Mouse (Mus musculus): ENCODE data around the gene Astn2. TPM values are rescaled to one million over a fixed set of nuclear protein-coding genes. Genes with fewer than 3 reads are reported as not detected.

Gene Astn2
- polyA plus RNA-seq, 1 experiment from 2014 or later = 0.42 TPM

DNA sequence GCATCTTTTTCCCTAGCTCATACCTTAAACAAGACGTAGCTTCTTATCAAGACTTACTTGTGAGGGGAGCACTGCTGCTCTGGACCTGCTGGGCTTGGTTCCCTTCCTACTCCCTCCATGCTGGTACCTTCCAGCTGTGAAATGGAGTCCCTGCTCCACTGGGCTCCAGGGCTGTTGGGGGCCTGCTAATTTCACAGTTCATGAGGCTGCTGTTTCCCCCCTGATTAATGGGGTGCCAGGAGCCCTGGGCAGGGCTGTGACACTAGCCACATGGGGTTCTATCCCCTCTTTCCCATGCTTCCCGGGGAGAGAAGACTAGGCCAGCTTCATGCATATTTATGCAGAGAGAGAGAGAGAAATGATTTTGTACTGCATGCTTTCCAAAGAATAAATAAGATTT lies 234.9 kb downstream of the Astn2 start:
- H3K4me1 ChIP-seq (ENCODE audit: control insufficient read depth, insufficient read depth, low read length) = no peaks in the 10 kb centered on the region
- no peaks in the 10 kb centered on the region for H3K9me3 ChIP-seq (replicated peaks; ENCODE audit: control insufficient read depth, low read length)
- no peak overlapping the region for H3K4me2 ChIP-seq (ENCODE audit: low read length)
- H3K4me3 ChIP-seq (ENCODE audit: low read depth, low read length) = no peak overlapping the region
- ATAC-seq = no peak
- no peak for DNase-seq (ENCODE audit: low spot score)
- H3K27me3 ChIP-seq (replicated peaks; ENCODE audit: control insufficient read depth, insufficient read depth, low read length) = no peaks in the 10 kb centered on the region
- H3K27ac ChIP-seq (ENCODE audit: low read depth, low read length) = no peak overlapping the region
- H3K36me3 ChIP-seq (ENCODE audit: control insufficient read depth, insufficient read depth, low read length) = no peaks in the 10 kb centered on the region
- 63% methylated on average over 2 of the region's 2 CpGs for WGBS
- H3K9ac ChIP-seq (ENCODE audit: low read length) = no peak overlapping the region

DNA sequence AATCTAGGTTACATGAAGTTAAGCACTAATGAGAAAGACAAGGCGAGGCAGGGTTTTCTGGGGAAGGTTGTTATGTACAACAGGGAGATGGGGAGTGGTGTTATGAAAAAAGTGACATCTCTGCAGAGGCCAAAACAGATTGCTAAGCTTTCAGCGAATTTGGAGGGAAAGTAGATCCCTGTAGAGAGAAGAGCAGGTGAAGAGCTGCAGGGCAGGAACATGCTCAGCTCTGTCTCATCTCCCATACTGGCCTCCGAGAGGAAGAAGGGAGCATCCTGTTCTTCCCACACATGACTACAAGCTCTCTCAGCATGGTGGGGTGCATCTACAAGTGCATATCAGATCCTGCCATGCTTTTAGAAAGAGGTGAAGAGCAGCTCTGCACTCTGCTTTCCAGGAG lies 245.7 kb downstream of the Astn2 start:
- H3K4me2 ChIP-seq (ENCODE audit: low read length) = no peak overlapping the region
- ATAC-seq (no peak), DNase-seq (ENCODE audit: low spot score) (no peak)
- no peaks in the 10 kb centered on the region for H3K4me1 ChIP-seq (ENCODE audit: control insufficient read depth, insufficient read depth, low read length)
- no peak overlapping the region for H3K4me3 ChIP-seq (ENCODE audit: low read depth, low read length)
- no peaks in the 10 kb centered on the region for H3K27me3 ChIP-seq (replicated peaks; ENCODE audit: control insufficient read depth, insufficient read depth, low read length)
- 90% methylated on average over 3 of the region's 3 CpGs for WGBS
- no peak overlapping the region for H3K27ac ChIP-seq (ENCODE audit: low read depth, low read length)
- no peak overlapping the region for H3K9ac ChIP-seq (ENCODE audit: low read length)
- H3K36me3 ChIP-seq (ENCODE audit: control insufficient read depth, insufficient read depth, low read length) = no peaks in the 10 kb centered on the region
- H3K9me3 ChIP-seq (replicated peaks; ENCODE audit: control insufficient read depth, low read length) = no peaks in the 10 kb centered on the region

DNA sequence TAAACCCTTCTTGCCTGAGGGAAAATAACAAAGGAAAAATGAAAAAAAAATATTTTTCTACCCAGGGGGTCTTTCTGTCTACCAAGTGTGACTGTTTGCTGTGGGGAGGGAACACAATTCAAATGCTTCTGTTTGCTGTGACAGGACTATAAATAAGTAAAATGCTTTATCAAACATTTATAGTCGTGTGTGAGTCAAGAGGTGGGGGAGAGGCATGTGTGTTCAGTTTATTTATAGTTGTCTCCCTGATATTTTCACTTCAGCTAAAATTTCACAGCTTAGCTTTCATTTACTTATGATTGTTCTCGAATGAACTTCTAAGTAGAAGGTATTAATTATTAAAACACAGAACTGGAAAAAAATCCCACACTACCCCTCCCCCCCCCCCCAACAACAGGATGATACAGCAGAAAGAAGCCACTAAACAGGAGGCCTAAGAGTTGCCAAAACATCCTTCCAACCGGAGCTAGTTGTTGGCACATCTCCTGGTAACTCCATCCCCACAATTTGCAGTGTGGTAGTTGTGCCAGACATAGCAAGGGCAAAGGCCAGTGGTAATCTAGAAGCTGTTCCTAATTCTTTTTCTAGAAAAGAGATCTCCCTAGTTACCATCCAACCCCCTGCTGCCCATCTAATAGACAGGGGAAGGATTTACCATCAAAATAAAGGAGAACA lies 246.8 kb downstream of the Astn2 start:
- Histone ChIP-seq H3K4me1 (ENCODE audit: control insufficient read depth, insufficient read depth, low read length) (no peaks in the 10 kb centered on the region), H3K9me3 (replicated peaks; ENCODE audit: control insufficient read depth, low read length) (no peaks in the 10 kb centered on the region), H3K9ac (ENCODE audit: low read length) (no peak overlapping the region), H3K36me3 (ENCODE audit: control insufficient read depth, insufficient read depth, low read length) (no peaks in the 10 kb centered on the region), H3K27me3 (replicated peaks; ENCODE audit: control insufficient read depth, insufficient read depth, low read length) (no peaks in the 10 kb centered on the region), H3K4me2 (ENCODE audit: low read length) (no peak overlapping the region), H3K4me3 (ENCODE audit: low read depth, low read length) (no peak overlapping the region), H3K27ac (ENCODE audit: low read depth, low read length) (no peak overlapping the region)
- DNase-seq (ENCODE audit: low spot score) = no peak
- no peak for ATAC-seq
- 65% methylated on average over 3 of the region's 3 CpGs for WGBS

DNA sequence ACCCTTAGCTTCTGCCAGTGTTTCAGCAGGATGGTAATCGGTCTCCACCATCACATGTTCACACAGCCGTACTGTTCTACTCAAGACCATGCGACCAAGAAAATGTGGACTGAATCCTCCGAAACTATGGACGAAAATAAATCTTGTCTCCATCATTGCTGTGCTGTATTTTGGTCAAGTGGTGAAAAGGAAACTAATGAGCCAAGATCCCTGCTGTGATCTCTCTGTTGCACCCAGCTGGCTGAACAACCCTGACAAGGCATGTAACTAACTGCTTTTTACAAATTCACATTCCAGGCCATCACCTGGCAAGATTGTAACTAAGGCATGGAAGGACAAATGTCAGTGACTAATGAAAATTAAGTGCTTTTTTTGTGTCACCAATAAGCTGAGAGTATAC lies 257.9 kb downstream of the Astn2 start:
- no peak for ATAC-seq
- no peaks in the 10 kb centered on the region for H3K9me3 ChIP-seq (replicated peaks; ENCODE audit: control insufficient read depth, low read length)
- 87% methylated on average over 5 of the region's 5 CpGs for WGBS

DNA sequence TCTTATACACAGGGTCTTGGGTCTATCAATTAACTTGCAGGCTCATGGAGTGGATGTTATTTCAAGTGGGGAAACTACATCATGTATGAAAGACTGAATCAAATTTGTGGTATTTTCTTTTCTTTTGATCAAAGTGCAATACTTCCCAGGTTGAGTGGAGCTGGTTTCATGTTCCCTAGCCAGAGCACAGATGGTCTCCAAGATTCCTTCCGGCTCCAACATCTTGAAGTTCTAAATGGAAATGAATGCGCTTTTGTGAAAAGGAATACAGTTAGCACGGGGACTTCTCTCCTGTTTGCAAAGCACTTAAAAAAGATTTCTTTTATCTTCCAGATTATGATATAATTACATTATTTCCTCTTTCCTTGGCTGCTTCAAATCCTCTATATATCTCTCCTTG lies 278.2 kb downstream of the Astn2 start:
- WGBS = 91% methylated on average over 3 of the region's 3 CpGs
- no peak for DNase-seq (ENCODE audit: low spot score)

More for the DNA sequence above, 257.9 kb downstream of the Astn2 start:
- no peaks in the 10 kb centered on the region for H3K27me3 ChIP-seq (replicated peaks; ENCODE audit: control insufficient read depth, insufficient read depth, low read length)
- no peak overlapping the region for H3K27ac ChIP-seq (ENCODE audit: low read depth, low read length)
- no peaks in the 10 kb centered on the region for H3K36me3 ChIP-seq (ENCODE audit: control insufficient read depth, insufficient read depth, low read length)
- DNase-seq (ENCODE audit: low spot score) = no peak
- no peak overlapping the region for H3K9ac ChIP-seq (ENCODE audit: low read length)
- H3K4me2 ChIP-seq (ENCODE audit: low read length) = no peak overlapping the region
- H3K4me1 ChIP-seq (ENCODE audit: control insufficient read depth, insufficient read depth, low read length) = no peaks in the 10 kb centered on the region
- no peak overlapping the region for H3K4me3 ChIP-seq (ENCODE audit: low read depth, low read length)

DNA sequence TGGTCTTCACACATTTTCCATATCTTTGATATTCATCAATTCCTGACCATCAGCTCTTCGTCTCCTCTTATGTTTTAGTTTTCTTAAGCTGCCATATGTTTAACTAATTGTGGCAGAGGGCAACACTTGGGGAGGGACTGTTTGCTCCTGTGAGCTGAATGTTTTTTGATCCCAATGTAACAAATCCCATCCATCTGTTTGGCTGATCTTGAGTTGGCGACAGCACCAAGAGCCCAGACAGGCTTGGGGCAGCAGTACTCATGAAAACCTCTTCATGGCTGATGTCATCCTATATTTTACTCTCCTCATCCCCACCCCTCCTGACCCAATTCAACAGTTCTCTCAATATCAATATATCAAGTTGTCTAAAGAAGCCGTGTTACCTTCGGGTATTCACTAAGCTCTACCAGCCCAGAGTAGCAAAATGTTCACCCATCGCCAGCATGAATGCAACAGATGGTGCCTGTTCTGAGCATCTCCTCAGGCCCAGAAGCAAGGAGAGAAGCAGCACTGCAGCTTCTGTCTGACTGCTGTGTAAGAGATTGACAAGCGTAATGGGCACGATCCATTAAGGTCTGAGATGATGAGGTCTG lies 281.5 kb downstream of the Astn2 start:
- no peaks in the 10 kb centered on the region for H3K4me1 ChIP-seq (ENCODE audit: control insufficient read depth, insufficient read depth, low read length)
- H3K4me3 ChIP-seq (ENCODE audit: low read depth, low read length) = no peak overlapping the region
- H3K4me2 ChIP-seq (ENCODE audit: low read length) = no peak overlapping the region
- DNase-seq (ENCODE audit: low spot score) (no peak), ATAC-seq (no peak)
- no peak overlapping the region for H3K27ac ChIP-seq (ENCODE audit: low read depth, low read length)
- no peaks in the 10 kb centered on the region for H3K36me3 ChIP-seq (ENCODE audit: control insufficient read depth, insufficient read depth, low read length)
- no peaks in the 10 kb centered on the region for H3K27me3 ChIP-seq (replicated peaks; ENCODE audit: control insufficient read depth, insufficient read depth, low read length)
- H3K9ac ChIP-seq (ENCODE audit: low read length) = no peak overlapping the region
- no peaks in the 10 kb centered on the region for H3K9me3 ChIP-seq (replicated peaks; ENCODE audit: control insufficient read depth, low read length)
- 93% methylated on average over 7 of the region's 7 CpGs for WGBS

More for the DNA sequence above, 278.2 kb downstream of the Astn2 start:
- H3K9ac ChIP-seq (ENCODE audit: low read length) = no peak overlapping the region
- no peak overlapping the region for H3K4me3 ChIP-seq (ENCODE audit: low read depth, low read length)
- ATAC-seq = no peak
- H3K36me3 ChIP-seq (ENCODE audit: control insufficient read depth, insufficient read depth, low read length) = no peaks in the 10 kb centered on the region
- no peak overlapping the region for H3K4me2 ChIP-seq (ENCODE audit: low read length)
- H3K27ac ChIP-seq (ENCODE audit: low read depth, low read length) = no peak overlapping the region
- no peaks in the 10 kb centered on the region for H3K9me3 ChIP-seq (replicated peaks; ENCODE audit: control insufficient read depth, low read length)
- H3K4me1 ChIP-seq (ENCODE audit: control insufficient read depth, insufficient read depth, low read length) = no peaks in the 10 kb centered on the region
- no peaks in the 10 kb centered on the region for H3K27me3 ChIP-seq (replicated peaks; ENCODE audit: control insufficient read depth, insufficient read depth, low read length)

DNA sequence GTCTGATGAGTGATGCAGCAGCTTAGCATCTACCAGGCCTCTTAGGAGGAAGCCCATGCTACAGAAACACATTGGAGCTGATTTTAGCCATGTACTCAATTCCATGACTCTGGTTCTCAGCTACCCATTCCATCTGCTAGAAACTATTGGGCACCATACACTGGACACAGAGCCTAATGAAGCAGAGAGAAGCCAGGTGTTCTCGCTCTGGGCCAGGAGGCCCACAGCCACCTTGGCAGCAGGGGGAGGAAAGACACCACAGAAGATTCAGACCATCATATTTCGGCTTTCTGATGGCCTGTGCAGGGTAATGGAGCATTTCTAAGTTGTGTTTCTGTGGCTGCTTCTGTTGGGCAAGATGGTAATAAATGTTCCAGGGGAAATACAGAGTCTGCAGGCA lies 290.2 kb downstream of the Astn2 start:
- 80% methylated on average over 2 of the region's 2 CpGs for WGBS

DNA sequence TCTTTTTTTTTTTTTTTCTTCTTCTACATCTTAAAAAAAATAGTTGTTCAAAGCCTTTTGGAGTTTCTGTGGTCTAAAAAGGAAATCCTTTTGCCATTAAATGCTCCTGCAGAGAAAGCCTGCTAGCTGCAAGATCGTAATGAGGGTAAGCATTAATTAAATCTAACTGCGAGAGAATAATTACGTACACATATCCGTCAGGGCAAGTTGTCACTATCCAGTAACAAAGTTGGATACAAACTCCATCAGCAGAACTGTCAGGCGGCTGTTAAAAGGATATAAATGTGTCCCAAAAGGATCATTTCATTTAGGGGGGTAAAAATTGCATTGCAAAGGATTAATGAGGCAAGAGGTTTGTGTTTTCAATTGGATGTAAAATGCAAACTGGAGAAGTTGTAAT lies 302.4 kb downstream of the Astn2 start:
- Histone ChIP-seq H3K36me3 (ENCODE audit: control insufficient read depth, insufficient read depth, low read length) (no peaks in the 10 kb centered on the region), H3K4me2 (ENCODE audit: low read length) (no peak overlapping the region), H3K4me3 (ENCODE audit: low read depth, low read length) (no peak overlapping the region), H3K9ac (ENCODE audit: low read length) (no peak overlapping the region), H3K4me1 (ENCODE audit: control insufficient read depth, insufficient read depth, low read length) (0 out of 2 replicates have a peak, but pooled peaks cover 3% of the 10 kb centered on the region), H3K27ac (ENCODE audit: low read depth, low read length) (no peak overlapping the region), H3K9me3 (replicated peaks; ENCODE audit: control insufficient read depth, low read length) (no peaks in the 10 kb centered on the region), H3K27me3 (replicated peaks; ENCODE audit: control insufficient read depth, insufficient read depth, low read length) (no peaks in the 10 kb centered on the region)
- peak; percentile 37; the same call in 1 of the 2 replicates for ATAC-seq
- peak; percentile 58 for DNase-seq (ENCODE audit: low spot score)
- 1% methylated on average over 5 of the region's 5 CpGs for WGBS

More for the DNA sequence above, 290.2 kb downstream of the Astn2 start:
- no peaks in the 10 kb centered on the region for H3K36me3 ChIP-seq (ENCODE audit: control insufficient read depth, insufficient read depth, low read length)
- DNase-seq (ENCODE audit: low spot score) (no peak), ATAC-seq (no peak)
- H3K4me2 ChIP-seq (ENCODE audit: low read length) = no peak overlapping the region
- no peaks in the 10 kb centered on the region for H3K4me1 ChIP-seq (ENCODE audit: control insufficient read depth, insufficient read depth, low read length)
- H3K9ac ChIP-seq (ENCODE audit: low read length) = no peak overlapping the region
- no peak overlapping the region for H3K27ac ChIP-seq (ENCODE audit: low read depth, low read length)
- no peak overlapping the region for H3K4me3 ChIP-seq (ENCODE audit: low read depth, low read length)
- no peaks in the 10 kb centered on the region for H3K27me3 ChIP-seq (replicated peaks; ENCODE audit: control insufficient read depth, insufficient read depth, low read length)
- no peaks in the 10 kb centered on the region for H3K9me3 ChIP-seq (replicated peaks; ENCODE audit: control insufficient read depth, low read length)

DNA sequence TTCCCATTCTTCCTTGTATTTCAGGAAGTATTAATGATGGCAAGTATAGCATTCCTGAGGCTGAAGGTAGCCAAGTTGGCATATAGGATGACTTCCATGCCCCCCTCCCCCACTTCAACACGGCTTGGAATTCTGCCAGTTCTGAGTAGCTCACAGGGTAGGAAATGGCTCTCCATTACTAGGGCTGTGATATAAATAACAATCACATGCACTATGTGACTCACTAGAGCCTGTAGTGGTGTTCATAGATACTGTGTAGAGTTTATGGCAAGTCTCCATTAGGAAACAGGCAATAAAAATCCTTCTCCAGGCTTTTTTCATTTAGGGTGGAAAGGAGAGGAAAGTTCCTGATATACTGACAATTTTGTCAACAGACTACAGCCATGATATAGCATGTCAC lies 306.8 kb downstream of the Astn2 start:
- 0 out of 2 replicates have a peak, but pooled peaks cover 3% of the 10 kb centered on the region for H3K4me1 ChIP-seq (ENCODE audit: control insufficient read depth, insufficient read depth, low read length)
- 86% methylated on average over 1 of the region's 1 CpGs for WGBS
- no peak overlapping the region for H3K4me3 ChIP-seq (ENCODE audit: low read depth, low read length)
- H3K27me3 ChIP-seq (replicated peaks; ENCODE audit: control insufficient read depth, insufficient read depth, low read length) = no peaks in the 10 kb centered on the region
- DNase-seq (ENCODE audit: low spot score) = no peak
- no peak overlapping the region for H3K4me2 ChIP-seq (ENCODE audit: low read length)
- H3K9ac ChIP-seq (ENCODE audit: low read length) = no peak overlapping the region
- H3K36me3 ChIP-seq (ENCODE audit: control insufficient read depth, insufficient read depth, low read length) = no peaks in the 10 kb centered on the region
- ATAC-seq = no peak
- H3K27ac ChIP-seq (ENCODE audit: low read depth, low read length) = no peak overlapping the region
- no peaks in the 10 kb centered on the region for H3K9me3 ChIP-seq (replicated peaks; ENCODE audit: control insufficient read depth, low read length)
